Mouse (Mus musculus): Measurements from ENCODE around the gene Igdcc4. TPM values are rescaled to one million over a fixed set of nuclear protein-coding genes. Genes with fewer than 3 reads are reported as not detected.

Igdcc4 gene
- total RNA-seq, 2 experiments from 2014 or later = 40.6 to 42.0 TPM

Other genes with a start within 250 kb of the Igdcc4 start
- gene Slc24a1, start 149.9 kb upstream of the Igdcc4 start, total RNA-seq (2021) = under 1 TPM; 0.14 to 0.26 TPM
- gene Ints14, start 140.6 kb upstream of the Igdcc4 start, total RNA-seq (2021) = 10 to 100 TPM; 22.1 to 24.2 TPM
- 100 to 1,000 TPM; 130 to 140 TPM for gene Hacd3, start 79.8 kb upstream of the Igdcc4 start, total RNA-seq (2021)
- 100 to 1,000 TPM; 115 to 116 TPM for gene Dpp8, start 69.1 kb upstream of the Igdcc4 start, total RNA-seq (2021)
- 1 to 10 TPM; 5.1 to 6.0 TPM for gene Igdcc3, start 39.7 kb downstream of the Igdcc4 start, total RNA-seq (2021)
- gene Parp16, start 93.9 kb downstream of the Igdcc4 start, total RNA-seq (2021) = 1 to 10 TPM; 5.8 to 6.9 TPM
- gene Cilp, start 163.7 kb downstream of the Igdcc4 start, total RNA-seq (2021) = not detected
- gene Clpx, start 192.8 kb downstream of the Igdcc4 start, total RNA-seq (2021) = 10 to 100 TPM; 26.0 to 27.4 TPM
- gene Pdcd7, start 244.6 kb downstream of the Igdcc4 start, total RNA-seq (2021) = 10 to 100 TPM; 24.6 to 24.7 TPM